Mouse (Mus musculus) ES-E14 (cell line): ENCODE measurements around the gene Frrs1.

ENCODE experiments used
- CHD2 ChIP-seq: IDR thresholded peaks from 2 replicates; pipeline ENCODE4 v1.6.1; 2014; ENCODE audit warnings: mild to moderate bottlenecking, low read depth, low read length, inconsistent platforms
- HCFC1 ChIP-seq: IDR thresholded peaks from 2 replicates; pipeline ENCODE4 v1.6.1; 2012; ENCODE audit warnings: low read length, inconsistent platforms, borderline replicate concordance; ENCODE audit not compliant: insufficient read depth
- MAFK ChIP-seq: IDR thresholded peaks from 2 replicates; pipeline ENCODE4 v1.6.1; 2014; ENCODE audit warnings: mild to moderate bottlenecking, low read depth, low read length, inconsistent platforms; ENCODE audit not compliant: insufficient read depth
- ZC3H11A ChIP-seq: IDR thresholded peaks from 2 replicates; pipeline ENCODE4 v1.6.1; 2012; ENCODE audit warnings: low read depth, mild to moderate bottlenecking, inconsistent platforms, low read length, borderline replicate concordance

DNA sequence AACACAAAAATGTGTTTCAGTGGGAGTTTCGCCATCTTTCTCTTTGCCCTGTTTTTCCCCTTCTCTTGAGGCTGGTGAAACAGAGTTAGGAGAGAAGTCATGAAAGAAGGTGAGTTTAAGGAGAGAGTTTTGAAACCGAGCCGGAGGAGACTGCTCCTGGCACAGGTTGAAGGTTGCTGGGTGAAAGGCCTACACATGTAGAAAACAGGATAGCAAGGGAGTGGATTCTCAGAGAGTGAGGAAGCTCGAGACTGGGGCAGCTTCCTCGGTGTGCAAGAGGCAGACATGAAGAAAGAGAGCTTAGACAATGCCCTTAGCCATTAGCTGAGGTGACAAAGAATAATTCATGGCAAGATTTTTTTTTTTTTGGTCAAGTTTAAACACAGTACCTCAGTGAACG, 94.1 kb downstream of the Frrs1 start:
- TF ChIP-seq HCFC1 (no peak), ZC3H11A (no peak), CHD2 (no peak), MAFK (no peak)
